Mouse (Mus musculus): ENCODE data around the gene Trhr2. TPM values are rescaled to one million over a fixed set of nuclear protein-coding genes. Genes with fewer than 3 reads are reported as not detected.

The Trhr2 gene
- polyA plus RNA-seq (2015; fragmentation: Illumina TruSeq; extraction: RNeasy Lipid Tissue Mini Kit (QIAGEN cat#74804); ENCODE audit: insufficient read depth, low read depth, low replicate concordance): not detected

DNA sequence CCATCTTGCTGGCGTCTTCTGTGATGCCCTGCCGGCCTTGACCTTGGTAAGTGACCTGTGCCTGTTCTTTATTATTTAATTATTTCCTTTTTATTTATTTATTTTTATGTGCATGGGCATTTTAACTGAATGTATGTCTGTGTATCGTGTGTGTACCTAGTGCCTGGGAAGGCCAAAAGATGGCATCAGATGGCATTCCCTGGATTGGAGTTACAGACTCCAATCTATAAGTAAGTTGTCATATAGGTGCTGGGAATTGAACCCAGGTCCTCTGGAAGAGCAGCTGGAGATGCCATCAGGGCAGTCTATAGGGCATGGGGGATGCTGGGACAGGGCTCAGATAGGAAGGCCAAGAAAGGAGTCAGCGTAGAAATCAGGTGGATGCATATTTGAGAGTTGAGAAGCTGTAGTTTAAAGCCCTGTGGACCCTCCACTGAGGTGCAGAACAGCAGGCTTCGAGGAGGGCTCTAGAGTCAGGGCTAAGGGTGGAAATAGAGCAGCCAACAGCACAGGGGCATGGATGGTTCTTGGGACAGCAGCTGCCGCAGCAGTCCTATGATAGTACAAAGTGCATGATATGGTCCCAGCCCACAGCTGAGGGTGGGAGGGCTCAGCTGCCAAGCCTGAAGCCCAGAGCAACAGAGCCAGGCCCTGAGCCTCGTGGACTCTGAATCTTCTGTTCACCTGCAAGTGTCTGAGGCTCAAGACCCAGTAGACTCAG is at the start of gene Trhr2:
Gene Trhr2 (minus strand): TSS at position 51 of the 721 bp plus-strand sequence.

DNA sequence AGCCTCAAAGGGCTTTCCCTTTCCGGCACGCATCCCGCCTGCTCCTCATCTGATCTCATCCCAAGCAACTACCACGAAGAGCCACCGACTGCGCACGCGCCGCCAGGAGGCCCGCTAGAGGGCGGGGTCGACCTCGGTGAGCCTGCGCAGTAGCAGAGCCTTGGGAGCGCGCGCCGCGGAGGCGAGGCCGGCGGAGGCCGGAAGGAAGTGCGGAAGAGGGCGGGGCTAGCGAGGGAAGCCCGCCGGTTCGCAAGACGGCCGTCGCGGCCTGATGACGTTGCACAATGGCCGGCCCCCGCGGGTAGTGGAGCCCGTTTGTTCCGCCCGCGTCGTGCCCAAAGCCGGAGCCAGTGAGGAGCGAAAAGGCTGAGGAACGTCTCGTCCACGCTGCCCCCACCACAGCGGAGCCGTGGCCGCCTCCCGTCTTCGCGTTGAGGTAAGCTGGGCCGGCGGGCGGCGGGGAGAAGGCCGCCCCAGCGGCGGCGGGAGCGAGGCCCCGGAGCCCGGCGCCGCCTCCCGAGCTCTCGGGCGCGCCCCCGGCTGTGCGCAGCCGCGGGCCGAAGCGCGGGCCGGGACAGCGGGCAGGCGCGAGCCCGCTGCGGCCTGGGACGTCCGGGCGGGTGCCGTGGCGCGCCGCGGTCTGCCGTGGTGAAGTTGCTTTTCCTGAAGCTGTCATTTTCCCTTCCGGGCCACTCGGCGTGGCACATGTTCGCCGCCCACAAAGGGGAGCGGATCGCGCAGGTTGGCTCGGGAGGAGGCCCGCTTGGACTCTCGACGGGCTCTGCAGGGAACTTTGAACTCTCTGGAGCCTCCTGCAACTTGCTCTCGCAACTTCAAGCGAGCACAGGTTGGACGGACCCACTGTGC is 16.1 kb upstream of the Trhr2 start, which contains the start of gene Zc3h18:
Gene Zc3h18 (plus strand): TSS at position 245 of the 867 bp plus-strand sequence.

Other genes with a start within 250 kb of the Trhr2 start
- gene Zfpm1, start 78.6 kb downstream of the Trhr2 start, polyA plus RNA-seq (2015; fragmentation: Illumina TruSeq; extraction: RNeasy Lipid Tissue Mini Kit (QIAGEN cat#74804); ENCODE audit: insufficient read depth, low read depth, low replicate concordance): 12.2 TPM
- gene Zc3h18, start 15.9 kb upstream of the Trhr2 start, polyA plus RNA-seq (2015; fragmentation: Illumina TruSeq; extraction: RNeasy Lipid Tissue Mini Kit (QIAGEN cat#74804); ENCODE audit: insufficient read depth, low read depth, low replicate concordance): 11.0 TPM
- not detected for gene Il17c, start 61.3 kb upstream of the Trhr2 start, polyA plus RNA-seq (2015; fragmentation: Illumina TruSeq; extraction: RNeasy Lipid Tissue Mini Kit (QIAGEN cat#74804); ENCODE audit: insufficient read depth, low read depth, low replicate concordance)
- 26.7 TPM for gene Cyba, start 72.2 kb upstream of the Trhr2 start, polyA plus RNA-seq (2015; fragmentation: Illumina TruSeq; extraction: RNeasy Lipid Tissue Mini Kit (QIAGEN cat#74804); ENCODE audit: insufficient read depth, low read depth, low replicate concordance)
- gene Mvd, start 82.7 kb upstream of the Trhr2 start, polyA plus RNA-seq (2015; fragmentation: Illumina TruSeq; extraction: RNeasy Lipid Tissue Mini Kit (QIAGEN cat#74804); ENCODE audit: insufficient read depth, low read depth, low replicate concordance): 4.5 TPM
- gene Snai3, start 100.0 kb upstream of the Trhr2 start, polyA plus RNA-seq (2015; fragmentation: Illumina TruSeq; extraction: RNeasy Lipid Tissue Mini Kit (QIAGEN cat#74804); ENCODE audit: insufficient read depth, low read depth, low replicate concordance): 0.68 TPM
- 9.4 TPM for gene Rnf166, start 115.3 kb upstream of the Trhr2 start, polyA plus RNA-seq (2015; fragmentation: Illumina TruSeq; extraction: RNeasy Lipid Tissue Mini Kit (QIAGEN cat#74804); ENCODE audit: insufficient read depth, low read depth, low replicate concordance)
- gene Ctu2, start 115.4 kb upstream of the Trhr2 start, polyA plus RNA-seq (2015; fragmentation: Illumina TruSeq; extraction: RNeasy Lipid Tissue Mini Kit (QIAGEN cat#74804); ENCODE audit: insufficient read depth, low read depth, low replicate concordance): 6.3 TPM
- 16.5 TPM for gene Piezo1, start 190.6 kb upstream of the Trhr2 start, polyA plus RNA-seq (2015; fragmentation: Illumina TruSeq; extraction: RNeasy Lipid Tissue Mini Kit (QIAGEN cat#74804); ENCODE audit: insufficient read depth, low read depth, low replicate concordance)
- gene Cdt1, start 207.3 kb upstream of the Trhr2 start, polyA plus RNA-seq (2015; fragmentation: Illumina TruSeq; extraction: RNeasy Lipid Tissue Mini Kit (QIAGEN cat#74804); ENCODE audit: insufficient read depth, low read depth, low replicate concordance): 1.1 TPM
- 22.5 TPM for gene Aprt, start 216.2 kb upstream of the Trhr2 start, polyA plus RNA-seq (2015; fragmentation: Illumina TruSeq; extraction: RNeasy Lipid Tissue Mini Kit (QIAGEN cat#74804); ENCODE audit: insufficient read depth, low read depth, low replicate concordance)

Data from pancreas, adult 10 weeks (tissue).